Mouse (Mus musculus) liver, embryonic 15.5 days (tissue): ENCODE measurements around the gene Specc1. TPM values are rescaled to one million over a fixed set of nuclear protein-coding genes. Genes with fewer than 3 reads are reported as not detected.

ENCODE experiments used
- ATAC-seq: fragments of 200-750 bp; cut with Nextera tagmentation; 2 replicates; pipeline ENCODE4 v1.8.0; 2017; ENCODE audit warnings: moderate number of reproducible peaks, mild to moderate bottlenecking, moderate library complexity; ENCODE audit not compliant: insufficient read depth
- H3K27ac ChIP-seq: fragments of 300-500 bp; sonication (generic); replicated peaks from 2 replicates; pipeline ENCODE4 v1.5.1; 2015; ENCODE audit warnings: mild to moderate bottlenecking, inconsistent platforms
- H3K27me3 ChIP-seq: fragments of 300-500 bp; sonication (generic); 2 replicates; pipeline ENCODE4 v1.6.1; 2015; ENCODE audit warnings: mild to moderate bottlenecking, inconsistent platforms
- H3K36me3 ChIP-seq: fragments of 300-500 bp; sonication (generic); replicated peaks from 2 replicates; pipeline ENCODE4 v1.6.1; 2015; ENCODE audit warnings: moderate library complexity, mild to moderate bottlenecking, inconsistent platforms
- H3K4me1 ChIP-seq: fragments of 300-500 bp; sonication (generic); replicated peaks from 2 replicates; pipeline ENCODE4 v1.6.1; 2015; ENCODE audit warnings: inconsistent platforms
- H3K4me2 ChIP-seq: fragments of 300-500 bp; sonication (generic); 2 replicates; pipeline ENCODE4 v1.6.1; 2015; ENCODE audit warnings: moderate library complexity, mild to moderate bottlenecking, inconsistent platforms
- H3K4me3 ChIP-seq: fragments of 300-500 bp; sonication (generic); replicated peaks from 2 replicates; pipeline ENCODE4 v1.5.1; 2015; ENCODE audit warnings: mild to moderate bottlenecking, inconsistent platforms
- H3K9ac ChIP-seq: fragments of 300-500 bp; sonication (generic); 2 replicates; pipeline ENCODE4 v1.6.1; 2015; ENCODE audit warnings: moderate library complexity, mild to moderate bottlenecking, inconsistent platforms
- H3K9me3 ChIP-seq: fragments of 300-500 bp; sonication (generic); replicated peaks from 2 replicates; pipeline ENCODE4 v1.6.1; 2016; ENCODE audit warnings: inconsistent platforms
- WGBS: fragments of 180-500 bp; shearing (Covaris S2); methylation state at CpG from one replicate; pipeline ENCODE4 v1.1.7; 2015; ENCODE audit warnings: mixed read lengths; ENCODE audit not compliant: insufficient replicate concordance; 5-methylcytosine and 5-hydroxymethylcytosine counted together
- polyA plus RNA-seq: library from polyadenylated mRNA; unstranded; fragments of >200 nt; fragmentation: Nextera tagmentation; extraction: Ambion mirVana; gene quantifications from 2 replicates; pipeline ENCODE4 v1.2.1, GENCODE M21; 2015

Gene Specc1
- polyA plus RNA-seq, 1 experiment from 2014 or later = 54.4 TPM

GRCm38 (mm10) chr11:62202645-62203044 lies 246.1 kb downstream of the Specc1 start:
- Histone ChIP-seq H3K36me3 (peaks cover 15% of the 10 kb centered on the region; the same call in 1 of the 2 replicates), H3K4me2 (no peak overlapping the region), H3K27me3 (no peaks in the 10 kb centered on the region), H3K9ac (no peak overlapping the region), H3K4me3 (no peak overlapping the region), H3K4me1 (no peaks in the 10 kb centered on the region), H3K27ac (no peak overlapping the region), H3K9me3 (no peaks in the 10 kb centered on the region)
- ATAC-seq = no peak
- 85% methylated on average over 1 of the region's 1 CpGs for WGBS

- WGBS = 93% methylated on average over 2 of the region's 2 CpGs
- no peaks in the 10 kb centered on the region for H3K9me3 ChIP-seq
These were observed 252.5 kb downstream of the Specc1 start for GRCm38 (mm10) chr11:62209111-62209510.

GRCm38 (mm10) chr11:62209891-62210290 lies 253.3 kb downstream of the Specc1 start:
- Histone ChIP-seq H3K9ac (no peak overlapping the region), H3K4me2 (no peak overlapping the region), H3K9me3 (no peaks in the 10 kb centered on the region), H3K27ac (no peak overlapping the region), H3K4me3 (no peak overlapping the region), H3K36me3 (peaks cover 38% of the 10 kb centered on the region), H3K4me1 (0 out of 2 replicates have a peak, but pooled peaks cover 3% of the 10 kb centered on the region), H3K27me3 (no peaks in the 10 kb centered on the region)
- WGBS = 74% methylated on average over 4 of the region's 4 CpGs
- ATAC-seq = no peak

More at GRCm38 (mm10) chr11:62209111-62209510, 252.5 kb downstream of the Specc1 start:
- Histone ChIP-seq H3K27ac (no peak overlapping the region), H3K27me3 (no peaks in the 10 kb centered on the region), H3K4me1 (0 out of 2 replicates have a peak, but pooled peaks cover 3% of the 10 kb centered on the region), H3K4me2 (no peak overlapping the region), H3K36me3 (peaks cover 38% of the 10 kb centered on the region), H3K4me3 (no peak overlapping the region), H3K9ac (no peak overlapping the region)
- ATAC-seq = no peak

GRCm38 (mm10) chr11:62213384-62213989 lies 256.9 kb downstream of the Specc1 start:
- no peak for ATAC-seq
- H3K4me3 ChIP-seq = no peak overlapping the region
- WGBS = 77% methylated on average over 12 of the region's 12 CpGs

GRCm38 (mm10) chr11:62215107-62215506 lies 258.5 kb downstream of the Specc1 start:
- WGBS = 66% methylated on average over 2 of the region's 2 CpGs
- no peak for ATAC-seq
- Histone ChIP-seq H3K27ac (no peak overlapping the region), H3K36me3 (peaks cover 22% of the 10 kb centered on the region), H3K27me3 (no peaks in the 10 kb centered on the region), H3K4me2 (no peak overlapping the region), H3K9ac (no peak overlapping the region), H3K4me3 (no peak overlapping the region), H3K9me3 (no peaks in the 10 kb centered on the region), H3K4me1 (peaks cover 3% of the 10 kb centered on the region; the same call in 1 of the 2 replicates)

More at GRCm38 (mm10) chr11:62213384-62213989, 256.9 kb downstream of the Specc1 start:
- H3K9ac ChIP-seq = no peak overlapping the region
- no peaks in the 10 kb centered on the region for H3K27me3 ChIP-seq
- no peaks in the 10 kb centered on the region for H3K9me3 ChIP-seq
- H3K36me3 ChIP-seq = peaks cover 21% of the 10 kb centered on the region; the same call in 1 of the 2 replicates
- peaks cover 3% of the 10 kb centered on the region; the same call in 1 of the 2 replicates for H3K4me1 ChIP-seq
- no peak overlapping the region for H3K27ac ChIP-seq
- no peak overlapping the region for H3K4me2 ChIP-seq

- Histone ChIP-seq H3K4me1 (peaks cover 6% of the 10 kb centered on the region; the same call in 1 of the 2 replicates), H3K27me3 (no peaks in the 10 kb centered on the region), H3K36me3 (peaks cover 33% of the 10 kb centered on the region), H3K9me3 (no peaks in the 10 kb centered on the region), H3K9ac (no peak overlapping the region), H3K4me2 (no peak overlapping the region), H3K4me3 (no peak overlapping the region), H3K27ac (no peak overlapping the region)
- ATAC-seq = no peak
- WGBS = 69% methylated on average over 6 of the region's 6 CpGs
These were observed 261.2 kb downstream of the Specc1 start for GRCm38 (mm10) chr11:62217751-62218150.

- no peak overlapping the region for H3K4me2 ChIP-seq
- H3K4me1 ChIP-seq = peaks cover 6% of the 10 kb centered on the region; the same call in 1 of the 2 replicates
- no peak for ATAC-seq
- H3K27me3 ChIP-seq = no peaks in the 10 kb centered on the region
- H3K9me3 ChIP-seq = no peaks in the 10 kb centered on the region
- H3K27ac ChIP-seq = no peak overlapping the region
- peaks cover 32% of the 10 kb centered on the region for H3K36me3 ChIP-seq
- H3K9ac ChIP-seq = no peak overlapping the region
- H3K4me3 ChIP-seq = no peak overlapping the region
- WGBS = 73% methylated on average over 7 of the region's 7 CpGs
These were observed 264.4 kb downstream of the Specc1 start for GRCm38 (mm10) chr11:62220756-62221510.

- no peak for ATAC-seq
These were observed 266.9 kb downstream of the Specc1 start for GRCm38 (mm10) chr11:62223416-62223815.

GRCm38 (mm10) chr11:62223962-62224361 lies 267.4 kb downstream of the Specc1 start:
- Histone ChIP-seq H3K27ac (no peak overlapping the region), H3K4me2 (no peak overlapping the region), H3K4me1 (peaks cover 6% of the 10 kb centered on the region; the same call in 1 of the 2 replicates), H3K9ac (no peak overlapping the region), H3K9me3 (no peaks in the 10 kb centered on the region), H3K27me3 (no peaks in the 10 kb centered on the region), H3K4me3 (no peak overlapping the region), H3K36me3 (peaks cover 31% of the 10 kb centered on the region)
- 0 out of 2 replicates have a peak, but pooled peaks have one; percentile 25 for ATAC-seq
- WGBS = 63% methylated on average over 7 of the region's 7 CpGs

More at GRCm38 (mm10) chr11:62223416-62223815, 266.9 kb downstream of the Specc1 start:
- Histone ChIP-seq H3K4me2 (no peak overlapping the region), H3K36me3 (peaks cover 32% of the 10 kb centered on the region), H3K27me3 (no peaks in the 10 kb centered on the region), H3K4me3 (no peak overlapping the region), H3K4me1 (peaks cover 6% of the 10 kb centered on the region; the same call in 1 of the 2 replicates), H3K9ac (no peak overlapping the region), H3K27ac (no peak overlapping the region), H3K9me3 (no peaks in the 10 kb centered on the region)
- 45% methylated on average over 5 of the region's 5 CpGs for WGBS

- Histone ChIP-seq H3K4me2 (no peak overlapping the region), H3K9me3 (no peaks in the 10 kb centered on the region), H3K9ac (no peak overlapping the region), H3K36me3 (peaks cover 23% of the 10 kb centered on the region), H3K27ac (no peak overlapping the region), H3K27me3 (no peaks in the 10 kb centered on the region), H3K4me3 (no peak overlapping the region), H3K4me1 (peaks cover 6% of the 10 kb centered on the region; the same call in 1 of the 2 replicates)
- no peak for ATAC-seq
- 74% methylated on average over 4 of the region's 4 CpGs for WGBS
These were observed 268.2 kb downstream of the Specc1 start for GRCm38 (mm10) chr11:62224797-62225196.

GRCm38 (mm10) chr11:62240631-62241261 lies 284.2 kb downstream of the Specc1 start:
- Histone ChIP-seq H3K9ac (no peak overlapping the region), H3K4me3 (no peak overlapping the region), H3K9me3 (no peaks in the 10 kb centered on the region), H3K36me3 (no peaks in the 10 kb centered on the region), H3K27me3 (peaks cover 3% of the 10 kb centered on the region; the same call in 1 of the 2 replicates), H3K4me2 (no peak overlapping the region), H3K27ac (no peak overlapping the region), H3K4me1 (peaks cover 7% of the 10 kb centered on the region; the same call in 1 of the 2 replicates)
- 51% methylated on average over 12 of the region's 12 CpGs for WGBS
- ATAC-seq = no peak
